Mouse (Mus musculus): ENCODE data around the gene Vezf1. TPM values are rescaled to one million over a fixed set of nuclear protein-coding genes. Genes with fewer than 3 reads are reported as not detected.

Vezf1 gene
- polyA plus RNA-seq, 1 experiment from 2014 or later: 26.2 TPM

DNA sequence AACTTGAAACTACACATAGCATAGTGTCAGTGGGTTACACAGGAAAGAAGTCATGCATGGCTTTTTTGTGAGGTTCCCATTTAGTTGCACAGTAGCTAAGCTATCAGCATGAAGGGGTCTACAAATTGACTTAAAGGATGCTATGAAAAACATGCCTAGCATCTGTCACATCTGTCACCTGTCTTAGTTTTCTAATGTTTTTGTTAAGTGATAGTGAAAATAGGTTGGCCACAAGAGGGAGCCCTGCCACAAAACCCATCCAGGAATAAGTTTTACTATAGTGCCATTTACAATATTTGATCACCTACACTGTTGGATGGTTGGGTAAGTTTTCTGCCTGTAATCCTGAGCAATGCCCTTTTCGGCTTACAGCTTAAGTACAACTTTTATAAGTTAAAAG is 13.5 kb upstream of the Vezf1 start:
- no peak overlapping the region for H3K4me3 ChIP-seq (ENCODE audit: control insufficient read depth in 1 of 2, insufficient read depth in 1 of 2, low read depth in 1 of 2, low read length in 2 of 2)
- H3K27me3 ChIP-seq (ENCODE audit: control insufficient read depth, insufficient read depth, low read length): no peaks in the 10 kb centered on the region
- no peaks in the 10 kb centered on the region for H3K9me3 ChIP-seq (ENCODE audit: control insufficient read depth, low read length)
- no peak overlapping the region for H3K4me2 ChIP-seq (ENCODE audit: low read length)
- ATAC-seq (ENCODE audit: insufficient number of reproducible peaks, insufficient read depth, low FRiP score, low read depth): 0 out of 2 replicates have a peak, but pooled peaks have one; percentile 43
- peaks cover 44% of the 10 kb centered on the region for H3K36me3 ChIP-seq (ENCODE audit: control insufficient read depth, insufficient read depth, low read length)
- 0 out of 4 replicates have a peak overlapping the region, but pooled peaks of 1 of the 2 experiments have one; percentile 8 for H3K27ac ChIP-seq (replicated peaks in 1 of 2; ENCODE audit: control insufficient read depth in 1 of 2, insufficient read depth in 1 of 2, low read depth in 2 of 2, low read length in 2 of 2)
- H3K9ac ChIP-seq (ENCODE audit: low read length): no peak overlapping the region
- 76% methylated on average over 1 of the region's 1 CpGs for WGBS
- H3K4me1 ChIP-seq (ENCODE audit: control insufficient read depth in 2 of 2, insufficient read depth in 2 of 2, low read length in 2 of 2): peaks cover 0 to 16% of the 10 kb centered on the region in 2 experiments; a peak in 2 of 4 replicates

DNA sequence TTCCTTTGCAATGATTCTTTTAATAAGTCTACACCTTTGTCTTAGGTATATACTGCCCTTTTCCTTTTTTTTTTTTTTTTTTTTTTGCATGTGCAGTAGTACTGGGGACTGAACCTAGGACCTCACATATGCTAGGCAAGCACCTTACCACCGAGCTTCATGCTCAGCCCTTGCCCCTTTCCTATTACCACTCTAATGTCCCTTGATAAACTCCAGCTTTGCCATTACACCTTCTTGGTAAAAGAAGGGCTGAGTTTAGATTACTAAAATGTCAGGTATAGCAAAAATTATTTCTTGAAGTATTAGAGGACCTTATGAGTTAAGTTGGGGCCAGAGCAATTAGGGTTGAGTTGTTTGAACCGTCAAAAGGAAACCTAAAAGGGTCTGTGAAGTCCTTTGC is 12.3 kb upstream of the Vezf1 start:
- Histone ChIP-seq H3K4me1 (ENCODE audit: control insufficient read depth in 2 of 2, insufficient read depth in 2 of 2, low read length in 2 of 2) (peaks cover 0 to 7% of the 10 kb centered on the region in 2 experiments; a peak in 1 of 4 replicates), H3K27me3 (ENCODE audit: control insufficient read depth, insufficient read depth, low read length) (no peaks in the 10 kb centered on the region), H3K36me3 (ENCODE audit: control insufficient read depth, insufficient read depth, low read length) (peaks cover 32% of the 10 kb centered on the region), H3K27ac (replicated peaks in 1 of 2; ENCODE audit: control insufficient read depth in 1 of 2, insufficient read depth in 1 of 2, low read depth in 2 of 2, low read length in 2 of 2) (no peak overlapping the region), H3K4me3 (ENCODE audit: control insufficient read depth in 1 of 2, insufficient read depth in 1 of 2, low read depth in 1 of 2, low read length in 2 of 2) (no peak overlapping the region), H3K4me2 (ENCODE audit: low read length) (no peak overlapping the region), H3K9me3 (ENCODE audit: control insufficient read depth, low read length) (no peaks in the 10 kb centered on the region), H3K9ac (ENCODE audit: low read length) (no peak overlapping the region)
- 80% methylated on average over 2 of the region's 2 CpGs for WGBS
- ATAC-seq (ENCODE audit: insufficient number of reproducible peaks, insufficient read depth, low FRiP score, low read depth): no peak

GRCm38 (mm10) chr11:88057788-88058187 is 10.3 kb upstream of the Vezf1 start:
- Histone ChIP-seq H3K4me1 (ENCODE audit: control insufficient read depth in 2 of 2, insufficient read depth in 2 of 2, low read length in 2 of 2) (0 out of 4 replicates have a peak, but pooled peaks cover 0 to 3% of the 10 kb centered on the region in 2 experiments), H3K27me3 (ENCODE audit: control insufficient read depth, insufficient read depth, low read length) (no peaks in the 10 kb centered on the region), H3K4me2 (ENCODE audit: low read length) (no peak overlapping the region), H3K9ac (ENCODE audit: low read length) (no peak overlapping the region), H3K9me3 (ENCODE audit: control insufficient read depth, low read length) (no peaks in the 10 kb centered on the region), H3K27ac (replicated peaks in 1 of 2; ENCODE audit: control insufficient read depth in 1 of 2, insufficient read depth in 1 of 2, low read depth in 2 of 2, low read length in 2 of 2) (no peak overlapping the region), H3K36me3 (ENCODE audit: control insufficient read depth, insufficient read depth, low read length) (peaks cover 16% of the 10 kb centered on the region), H3K4me3 (ENCODE audit: control insufficient read depth in 1 of 2, insufficient read depth in 1 of 2, low read depth in 1 of 2, low read length in 2 of 2) (no peak overlapping the region)
- WGBS: 77% methylated on average over 2 of the region's 2 CpGs
- no peak for ATAC-seq (ENCODE audit: insufficient number of reproducible peaks, insufficient read depth, low FRiP score, low read depth)

DNA sequence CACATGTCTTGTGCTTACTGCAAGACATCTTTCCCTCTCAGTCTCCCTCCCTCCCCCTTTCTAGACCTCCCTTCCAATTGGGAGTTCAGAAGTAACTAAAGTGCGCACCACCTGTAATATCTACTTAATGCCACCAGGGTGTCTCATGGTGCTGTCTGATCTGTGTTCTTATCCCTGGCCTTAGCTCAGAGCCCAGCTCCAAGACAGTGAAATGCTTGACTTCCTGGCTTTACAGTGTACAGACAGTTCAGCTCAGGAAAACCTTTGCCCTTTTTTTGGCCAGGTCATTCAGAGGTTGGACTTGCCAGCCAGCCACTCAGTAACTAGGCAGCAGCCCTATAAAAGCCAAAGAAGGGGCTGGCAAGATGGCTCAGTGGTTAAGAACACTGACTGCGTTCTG is 8.9 kb upstream of the Vezf1 start:
- WGBS: 49% methylated on average over 2 of the region's 2 CpGs
- Histone ChIP-seq H3K4me3 (ENCODE audit: control insufficient read depth in 1 of 2, insufficient read depth in 1 of 2, low read depth in 1 of 2, low read length in 2 of 2) (no peak overlapping the region), H3K9ac (ENCODE audit: low read length) (no peak overlapping the region), H3K27me3 (ENCODE audit: control insufficient read depth, insufficient read depth, low read length) (no peaks in the 10 kb centered on the region), H3K27ac (replicated peaks in 1 of 2; ENCODE audit: control insufficient read depth in 1 of 2, insufficient read depth in 1 of 2, low read depth in 2 of 2, low read length in 2 of 2) (no peak overlapping the region), H3K4me1 (ENCODE audit: control insufficient read depth in 2 of 2, insufficient read depth in 2 of 2, low read length in 2 of 2) (0 out of 4 replicates have a peak, but pooled peaks cover 0 to 3% of the 10 kb centered on the region in 2 experiments), H3K36me3 (ENCODE audit: control insufficient read depth, insufficient read depth, low read length) (peaks cover 8% of the 10 kb centered on the region), H3K4me2 (ENCODE audit: low read length) (no peak overlapping the region), H3K9me3 (ENCODE audit: control insufficient read depth, low read length) (no peaks in the 10 kb centered on the region)
- peak; percentile 66 for ATAC-seq (ENCODE audit: insufficient number of reproducible peaks, insufficient read depth, low FRiP score, low read depth)

DNA sequence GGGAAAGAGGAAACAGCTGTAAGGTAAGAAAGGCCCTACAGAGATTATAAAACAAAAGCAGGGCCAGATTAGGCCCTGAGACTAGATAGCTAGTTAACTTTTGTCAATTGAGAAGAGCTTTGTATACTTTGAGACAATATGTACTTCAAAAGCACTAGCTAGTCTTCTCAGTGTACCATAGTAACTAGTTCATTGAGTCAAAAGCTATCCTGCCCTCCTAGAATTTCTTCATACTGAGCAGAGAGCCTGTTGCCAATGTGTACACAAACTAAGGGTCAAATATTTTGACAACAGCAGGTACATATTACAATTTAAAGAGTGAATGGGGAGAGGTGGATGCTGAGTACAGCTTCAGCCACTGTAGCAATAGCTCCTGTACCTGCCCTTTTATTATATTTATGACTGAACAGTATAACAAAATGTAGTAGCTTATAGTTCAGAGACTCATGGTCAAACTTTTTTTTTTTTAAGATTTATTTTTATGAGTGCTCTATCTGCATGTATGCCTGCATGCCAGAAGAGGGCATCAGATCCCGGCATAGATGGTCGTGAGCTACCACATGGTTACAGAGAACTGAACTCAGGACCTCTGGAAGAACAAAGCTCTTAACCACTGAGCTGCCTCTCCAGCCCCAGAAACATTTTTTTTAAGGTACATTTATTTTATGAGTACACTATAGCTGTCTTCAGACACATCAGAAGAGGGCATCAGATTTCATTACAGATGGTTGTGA is 6.0 kb upstream of the Vezf1 start:
- no peaks in the 10 kb centered on the region for H3K36me3 ChIP-seq (ENCODE audit: control insufficient read depth, insufficient read depth, low read length)
- no peak overlapping the region for H3K4me2 ChIP-seq (ENCODE audit: low read length)
- H3K27ac ChIP-seq (replicated peaks in 1 of 2; ENCODE audit: control insufficient read depth in 1 of 2, insufficient read depth in 1 of 2, low read depth in 2 of 2, low read length in 2 of 2): no peak overlapping the region
- H3K4me1 ChIP-seq (ENCODE audit: control insufficient read depth in 2 of 2, insufficient read depth in 2 of 2, low read length in 2 of 2): peaks cover 0 to 4% of the 10 kb centered on the region in 2 experiments; a peak in 1 of 4 replicates
- H3K27me3 ChIP-seq (ENCODE audit: control insufficient read depth, insufficient read depth, low read length): no peaks in the 10 kb centered on the region
- 74% methylated on average over 2 of the region's 2 CpGs for WGBS
- no peak for ATAC-seq (ENCODE audit: insufficient number of reproducible peaks, insufficient read depth, low FRiP score, low read depth)
- H3K9ac ChIP-seq (ENCODE audit: low read length): no peak overlapping the region
- H3K4me3 ChIP-seq (ENCODE audit: control insufficient read depth in 1 of 2, insufficient read depth in 1 of 2, low read depth in 1 of 2, low read length in 2 of 2): no peak overlapping the region
- H3K9me3 ChIP-seq (ENCODE audit: control insufficient read depth, low read length): no peaks in the 10 kb centered on the region

- Histone ChIP-seq H3K4me2 (ENCODE audit: low read length) (no peak overlapping the region), H3K9me3 (ENCODE audit: control insufficient read depth, low read length) (no peaks in the 10 kb centered on the region), H3K4me1 (ENCODE audit: control insufficient read depth in 2 of 2, insufficient read depth in 2 of 2, low read length in 2 of 2) (peaks cover 0 to 13% of the 10 kb centered on the region in 2 experiments; a peak in 2 of 4 replicates), H3K4me3 (ENCODE audit: control insufficient read depth in 1 of 2, insufficient read depth in 1 of 2, low read depth in 1 of 2, low read length in 2 of 2) (no peak overlapping the region), H3K9ac (ENCODE audit: low read length) (no peak overlapping the region), H3K27me3 (ENCODE audit: control insufficient read depth, insufficient read depth, low read length) (no peaks in the 10 kb centered on the region), H3K36me3 (ENCODE audit: control insufficient read depth, insufficient read depth, low read length) (no peaks in the 10 kb centered on the region), H3K27ac (replicated peaks in 1 of 2; ENCODE audit: control insufficient read depth in 1 of 2, insufficient read depth in 1 of 2, low read depth in 2 of 2, low read length in 2 of 2) (no peak overlapping the region)
- ATAC-seq (ENCODE audit: insufficient number of reproducible peaks, insufficient read depth, low FRiP score, low read depth): no peak
These were observed 2.3 kb upstream of the Vezf1 start for GRCm38 (mm10) chr11:88065732-88066131.

GRCm38 (mm10) chr11:88067191-88067585 is 891 bp upstream of the Vezf1 start:
- Histone ChIP-seq H3K36me3 (ENCODE audit: control insufficient read depth, insufficient read depth, low read length) (no peaks in the 10 kb centered on the region), H3K9ac (ENCODE audit: low read length) (peak overlapping the region; percentile 98), H3K9me3 (ENCODE audit: control insufficient read depth, low read length) (no peaks in the 10 kb centered on the region), H3K27ac (replicated peaks in 1 of 2; ENCODE audit: control insufficient read depth in 1 of 2, insufficient read depth in 1 of 2, low read depth in 2 of 2, low read length in 2 of 2) (peak overlapping the region; percentile 86 to 98), H3K27me3 (ENCODE audit: control insufficient read depth, insufficient read depth, low read length) (no peaks in the 10 kb centered on the region), H3K4me1 (ENCODE audit: control insufficient read depth in 2 of 2, insufficient read depth in 2 of 2, low read length in 2 of 2) (peaks cover 0 to 22% of the 10 kb centered on the region in 2 experiments; a peak in 2 of 4 replicates), H3K4me3 (ENCODE audit: control insufficient read depth in 1 of 2, insufficient read depth in 1 of 2, low read depth in 1 of 2, low read length in 2 of 2) (peak overlapping the region; percentile 78 to 97), H3K4me2 (ENCODE audit: low read length) (peak overlapping the region; percentile 94)
- ATAC-seq (ENCODE audit: insufficient number of reproducible peaks, insufficient read depth, low FRiP score, low read depth): no peak
- WGBS: 2% methylated on average over 8 of the region's 8 CpGs

All from heart, embryonic 14.5 days (tissue).